In the genomic region with DNA sequence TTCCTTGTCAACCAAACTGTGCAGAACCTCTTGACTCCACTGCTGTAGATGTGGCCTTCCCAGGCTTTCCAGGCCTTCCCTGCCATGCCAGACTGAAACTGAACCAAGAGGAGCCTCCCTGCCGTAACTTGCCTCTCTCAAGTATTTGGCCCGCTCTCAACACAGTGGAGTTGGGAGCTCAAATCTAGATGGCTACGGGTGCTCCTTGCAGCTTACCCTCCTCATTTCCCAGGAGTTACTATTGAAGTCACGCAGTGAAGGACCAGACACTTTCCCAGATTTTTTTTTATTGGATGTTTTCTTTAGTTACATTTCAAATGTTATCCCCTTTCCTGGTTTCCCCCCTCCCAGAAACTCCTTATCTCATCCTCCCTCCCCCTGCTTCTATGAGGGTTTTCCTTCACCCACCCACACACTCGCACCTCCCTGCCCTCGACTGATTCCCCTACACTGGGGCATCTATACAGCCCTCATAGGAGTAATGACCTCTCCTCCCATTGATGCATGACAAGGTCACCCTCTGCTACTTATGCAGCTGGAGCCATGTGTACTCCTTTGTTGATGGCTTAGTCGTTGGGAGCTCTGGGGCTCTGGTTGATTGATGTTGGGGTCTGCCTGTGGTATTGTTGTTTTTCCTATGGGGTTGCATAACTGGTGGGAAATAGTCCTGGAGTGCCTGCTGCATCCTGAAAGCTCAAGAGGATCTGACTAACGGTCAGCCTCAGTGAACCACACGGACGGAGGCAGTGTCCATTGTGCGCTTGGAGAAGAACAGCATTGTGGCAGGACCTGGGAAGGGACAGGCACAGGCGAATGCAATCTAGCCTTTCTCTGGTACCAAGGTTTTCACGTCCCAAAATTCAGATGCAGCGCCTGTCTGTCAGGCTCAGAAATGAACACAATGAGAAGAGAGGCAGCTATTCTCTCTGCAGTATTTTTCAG, we compare ENCODE assay signal across 14 mouse cellular contexts.
DNase-seq lines count a peak whose midpoint lies in the region; ATAC-seq lines count a peak whose summit lies in the region.
"Had no signal": no experiment of that assay in that cellular context is flagged by ENCODE, and none has a peak within 500 bp of the region (broad histone marks: within the 10 kb centered on the region; RNA-seq: fewer than 3 reads in every experiment).

No protein-coding gene starts in this region.

- H3K36me3 ChIP-seq in kidney, embryonic 16.5 days (ENCODE audit: insufficient read depth, low read length): no peaks in the 10 kb centered on the region
- no peaks in the 10 kb centered on the region for H3K36me3 ChIP-seq in hindbrain, embryonic 14.5 days (replicated peaks; ENCODE audit: control insufficient read depth, insufficient read depth)
- no peaks in the 10 kb centered on the region for H3K36me3 ChIP-seq in midbrain, embryonic 16.5 days (ENCODE audit: control insufficient read depth, insufficient read depth, low read length)
- H3K36me3 ChIP-seq: limb, embryonic 15.5 days had no signal

- no peak overlapping the region for H3K4me2 ChIP-seq in kidney, embryonic 16.5 days (replicated peaks; ENCODE audit: low read depth, low read length)
- no peak overlapping the region for H3K4me2 ChIP-seq in hindbrain, embryonic 14.5 days (replicated peaks)
- H3K4me2 ChIP-seq in midbrain, embryonic 16.5 days (ENCODE audit: low read length): no peak overlapping the region
- H3K4me2 ChIP-seq: limb, embryonic 15.5 days had no signal

- peak; percentile 73; the same call in 1 of the 2 replicates for ATAC-seq in kidney, embryonic 16.5 days (ENCODE audit: low FRiP score, low TSS enrichment)
- no peak for ATAC-seq in hindbrain, embryonic 14.5 days (ENCODE audit: low FRiP score)
- ATAC-seq in midbrain, embryonic 16.5 days: no peak

- DNase-seq in kidney, postnatal 4 days: no peak
- peak; percentile 13 for DNase-seq in embryo, embryonic 9.5 days (ENCODE audit: extremely low spot score)
- DNase-seq in hindbrain, embryonic 14.5 days (ENCODE audit: low spot score): no peak
- DNase-seq in gastrocnemius, postnatal 25 days: no peak
- no peak for DNase-seq in cerebellum, adult 11-12 months
- DNase-seq: adrenal gland, postnatal 36 days; cerebellum, adult 9-10 months; gastrocnemius, postnatal 10 days; heart, adult 2 months; kidney, postnatal 10 days; lung, postnatal 10 days had no signal

- H3K9ac ChIP-seq in kidney, embryonic 16.5 days (replicated peaks; ENCODE audit: low read length): no peak overlapping the region
- H3K9ac ChIP-seq in hindbrain, embryonic 14.5 days: no peak overlapping the region; the same call in 1 of the 2 replicates
- H3K9ac ChIP-seq in midbrain, embryonic 16.5 days (ENCODE audit: low read depth, low read length): no peak overlapping the region
- H3K9ac ChIP-seq: limb, embryonic 15.5 days had no signal

- H3K4me3 ChIP-seq in kidney, embryonic 16.5 days (ENCODE audit: low read length): no peak overlapping the region
- H3K4me3 ChIP-seq in hindbrain, embryonic 14.5 days (replicated peaks; ENCODE audit: low read length): no peak overlapping the region
- no peak overlapping the region for H3K4me3 ChIP-seq in midbrain, embryonic 16.5 days (ENCODE audit: low read depth, low read length)
- H3K4me3 ChIP-seq: heart, adult 2 months; limb, embryonic 15.5 days had no signal

- H3K27me3 ChIP-seq in kidney, embryonic 16.5 days (ENCODE audit: insufficient read depth, low read length): no peaks in the 10 kb centered on the region
- H3K27me3 ChIP-seq in hindbrain, embryonic 14.5 days (ENCODE audit: control insufficient read depth, insufficient read depth, low read length): no peaks in the 10 kb centered on the region
- H3K27me3 ChIP-seq in midbrain, embryonic 16.5 days (ENCODE audit: control insufficient read depth, insufficient read depth, low read depth, low read length): no peaks in the 10 kb centered on the region
- H3K27me3 ChIP-seq: limb, embryonic 15.5 days had no signal

- WGBS in kidney, embryonic 16.5 days: 52% methylated on average over 14 of the region's 14 CpGs
- WGBS in hindbrain, embryonic 14.5 days: 37% methylated on average over 14 of the region's 14 CpGs
- WGBS in midbrain, embryonic 16.5 days: 45% methylated on average over 14 of the region's 14 CpGs

- no peak overlapping the region for H3K27ac ChIP-seq in kidney, embryonic 16.5 days (ENCODE audit: low read length)
- peak overlapping the region; percentile 20; the same call in 1 of the 2 replicates for H3K27ac ChIP-seq in hindbrain, embryonic 14.5 days
- peak overlapping the region; percentile 4; the same call in 1 of the 2 replicates for H3K27ac ChIP-seq in midbrain, embryonic 16.5 days (ENCODE audit: low read length)
- H3K27ac ChIP-seq: heart, adult 2 months; limb, embryonic 15.5 days had no signal

- H3K9me3 ChIP-seq in kidney, embryonic 16.5 days (ENCODE audit: low read length): 0 out of 2 replicates have a peak, but pooled peaks cover 2% of the 10 kb centered on the region
- no peaks in the 10 kb centered on the region for H3K9me3 ChIP-seq in hindbrain, embryonic 14.5 days (ENCODE audit: control insufficient read depth, low read length)
- H3K9me3 ChIP-seq in midbrain, embryonic 16.5 days (replicated peaks; ENCODE audit: control insufficient read depth, low read length, poor library complexity, severe bottlenecking): 0 out of 2 replicates have a peak, but pooled peaks cover 2% of the 10 kb centered on the region
- H3K9me3 ChIP-seq: limb, embryonic 15.5 days had no signal

- no peaks in the 10 kb centered on the region for H3K4me1 ChIP-seq in kidney, embryonic 16.5 days (ENCODE audit: insufficient read depth, low read length)
- H3K4me1 ChIP-seq in hindbrain, embryonic 14.5 days (replicated peaks; ENCODE audit: control insufficient read depth, insufficient read depth, low read length): peaks cover 10% of the 10 kb centered on the region; the same call in 1 of the 2 replicates
- H3K4me1 ChIP-seq in midbrain, embryonic 16.5 days (ENCODE audit: control insufficient read depth, insufficient read depth, low read length): no peaks in the 10 kb centered on the region
- H3K4me1 ChIP-seq: limb, embryonic 15.5 days had no signal
